In the genomic region with DNA sequence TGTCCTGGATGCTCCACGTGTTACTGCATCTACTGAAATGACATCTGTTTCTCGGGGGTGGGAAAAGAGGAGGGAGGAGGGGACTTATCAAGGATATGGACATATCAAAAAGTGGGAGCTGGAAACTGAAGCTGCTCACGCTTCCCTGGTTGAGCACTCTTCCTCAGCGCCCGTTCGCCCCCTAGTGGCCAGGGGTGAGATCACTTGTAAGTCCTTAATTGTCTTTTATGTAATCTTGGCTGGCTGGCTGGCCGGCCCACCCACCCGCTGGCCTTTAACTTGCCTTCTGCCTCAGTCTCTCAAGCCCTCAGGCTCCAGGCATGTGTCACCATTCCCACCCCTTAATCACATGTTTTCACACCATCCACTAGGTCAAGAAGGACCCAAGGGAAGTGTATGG, we compare ENCODE assay signal across 10 mouse cellular contexts. TPM values are rescaled to one million over a fixed set of nuclear protein-coding genes. Genes with fewer than 3 reads are reported as not detected.
A peak's percentile ranks its signal among the peaks of the same experiment; 100 is the strongest.
DNase-seq lines count a peak whose midpoint lies in the region; ATAC-seq and TF ChIP-seq lines count a peak whose summit lies in the region.
"Had no signal": no experiment of that assay in that cellular context is flagged by ENCODE, and none has a peak within 500 bp of the region (broad histone marks: within the 10 kb centered on the region; RNA-seq: fewer than 3 reads in every experiment).

No protein-coding gene starts in this region.

- peak; percentile 90 for DNase-seq in kidney, adult 2 months
- DNase-seq in cerebellum, adult 11-12 months = peak; percentile 86
- peak; percentile 85 for DNase-seq in forelimb bud, embryonic 11.5 days (ENCODE audit: low read depth, low spot score)
- peak; percentile 94 for DNase-seq in left cerebral cortex, postnatal 4 days
- DNase-seq in neural tube, embryonic 10.5 days (ENCODE audit: extremely low spot score, low spot score) = peak; percentile 89
- DNase-seq in telencephalon, adult 2 months (ENCODE audit: low read depth, low spot score) = peak; percentile 81

- H3K9ac ChIP-seq in kidney, embryonic 16.5 days (replicated peaks; ENCODE audit: low read length) = no peak overlapping the region
- H3K9ac ChIP-seq in hindbrain, embryonic 16.5 days (ENCODE audit: low read depth, low read length) = no peak overlapping the region
- H3K9ac ChIP-seq: embryonic facial prominence, embryonic 13.5 days had no signal

- no peak overlapping the region for H3K27ac ChIP-seq in kidney, adult 2 months (ENCODE audit: insufficient read depth, low read depth, low read length)
- H3K27ac ChIP-seq in kidney, embryonic 16.5 days (ENCODE audit: low read length) = no peak overlapping the region
- H3K27ac ChIP-seq in hindbrain, embryonic 16.5 days (ENCODE audit: low read depth, low read length) = 0 out of 2 replicates have a peak overlapping the region, but pooled peaks have one; percentile 10
- H3K27ac ChIP-seq: embryonic facial prominence, embryonic 13.5 days had no signal

- intact Hi-C loops in left cerebral cortex, postnatal 4 days (cut with DNase I) = loop anchor here (10.0 kb wide), 1 partner anchor 109 kb away; no protein-coding TSS in a partner anchor

- H3K36me3 ChIP-seq in kidney, adult 2 months (ENCODE audit: control insufficient read depth, insufficient read depth, low read length) = no peaks in the 10 kb centered on the region; the same call in 1 of the 2 replicates
- H3K36me3 ChIP-seq in kidney, embryonic 16.5 days (ENCODE audit: insufficient read depth, low read length) = peaks cover 28% of the 10 kb centered on the region
- peaks cover 45% of the 10 kb centered on the region for H3K36me3 ChIP-seq in hindbrain, embryonic 16.5 days (ENCODE audit: control insufficient read depth, insufficient read depth, low read length)

- TF ChIP-seq POLR2A in kidney, adult 2 months (IDR thresholded peaks at IDR 0.05; ENCODE audit: low read depth, low read length) = no peak

- peaks cover 6% of the 10 kb centered on the region; the same call in 1 of the 2 replicates for H3K4me1 ChIP-seq in kidney, adult 2 months (ENCODE audit: control insufficient read depth, insufficient read depth, low read length)
- peaks cover 24% of the 10 kb centered on the region for H3K4me1 ChIP-seq in kidney, embryonic 16.5 days (ENCODE audit: insufficient read depth, low read length)
- peaks cover 28% of the 10 kb centered on the region for H3K4me1 ChIP-seq in hindbrain, embryonic 16.5 days (ENCODE audit: control insufficient read depth, insufficient read depth, low read depth, low read length)

- H3K9me3 ChIP-seq in kidney, embryonic 16.5 days (ENCODE audit: low read length) = no peaks in the 10 kb centered on the region
- no peaks in the 10 kb centered on the region for H3K9me3 ChIP-seq in hindbrain, embryonic 16.5 days (ENCODE audit: control insufficient read depth, low read length)
- H3K9me3 ChIP-seq: embryonic facial prominence, embryonic 13.5 days had no signal

- 2% methylated on average over 8 of the region's 8 CpGs for WGBS in kidney, adult 2 months
- WGBS in kidney, embryonic 16.5 days = 3% methylated on average over 8 of the region's 8 CpGs
- 3% methylated on average over 8 of the region's 8 CpGs for WGBS in hindbrain, embryonic 16.5 days

- no peaks in the 10 kb centered on the region for H3K27me3 ChIP-seq in kidney, adult 2 months (replicated peaks; ENCODE audit: control insufficient read depth, insufficient read depth, low read length)
- no peaks in the 10 kb centered on the region for H3K27me3 ChIP-seq in kidney, embryonic 16.5 days (ENCODE audit: insufficient read depth, low read length)
- no peaks in the 10 kb centered on the region for H3K27me3 ChIP-seq in hindbrain, embryonic 16.5 days (replicated peaks; ENCODE audit: control insufficient read depth, insufficient read depth, low read length)

- TF ChIP-seq CTCF in kidney, adult 2 months (conservative IDR thresholded peaks at IDR 0.05; ENCODE audit: insufficient read depth, insufficient read length, low read depth, low read length) = peak; percentile 91

- no peak overlapping the region for H3K4me2 ChIP-seq in kidney, embryonic 16.5 days (replicated peaks; ENCODE audit: low read depth, low read length)
- H3K4me2 ChIP-seq in hindbrain, embryonic 16.5 days (ENCODE audit: low read length) = no peak overlapping the region
- H3K4me2 ChIP-seq: embryonic facial prominence, embryonic 13.5 days had no signal

- no peak for ATAC-seq in kidney, embryonic 16.5 days (ENCODE audit: low FRiP score, low TSS enrichment)
- 0 out of 2 replicates have a peak, but pooled peaks have one; percentile 8 for ATAC-seq in hindbrain, embryonic 16.5 days

- H3K4me3 ChIP-seq in kidney, adult 2 months (ENCODE audit: insufficient read depth, low read depth, low read length) = no peak overlapping the region
- H3K4me3 ChIP-seq in kidney, embryonic 16.5 days (ENCODE audit: low read length) = no peak overlapping the region
- H3K4me3 ChIP-seq in hindbrain, embryonic 16.5 days (ENCODE audit: low read length) = no peak overlapping the region
- H3K4me3 ChIP-seq: embryonic facial prominence, embryonic 13.5 days had no signal

RNA-seq across cellular contexts. Expression of gene Agap3, which starts 34.1 kb away (rescaled TPM):
- 59.4 and 62.3 TPM in 2 replicates for polyA plus RNA-seq in kidney, adult 2 months (2012; rRNA removed)
- 15.0 and 21.0 TPM in 2 replicates for polyA plus RNA-seq in kidney, embryonic 16.5 days (2015; fragmentation: Nextera tagmentation; extraction: Ambion mirVana)
- polyA plus RNA-seq in hindbrain, embryonic 16.5 days (2015; fragmentation: Nextera tagmentation; extraction: Ambion mirVana) = 46.4 and 47.7 TPM in 2 replicates
- 100 to 1,000 TPM; 472 to 479 TPM for total RNA-seq in left cerebral cortex, postnatal 4 days (2021)

RNA-seq across cellular contexts. Expression of gene Tmub1, which starts 38.4 kb away (rescaled TPM):
- 60.0 and 68.9 TPM in 2 replicates for polyA plus RNA-seq in kidney, adult 2 months (2012; rRNA removed)
- polyA plus RNA-seq in kidney, embryonic 16.5 days (2015; fragmentation: Nextera tagmentation; extraction: Ambion mirVana) = 29.4 and 32.8 TPM in 2 replicates
- 61.7 and 63.1 TPM in 2 replicates for polyA plus RNA-seq in hindbrain, embryonic 16.5 days (2015; fragmentation: Nextera tagmentation; extraction: Ambion mirVana)
- 10 to 100 TPM; 30.1 to 31.1 TPM for total RNA-seq in left cerebral cortex, postnatal 4 days (2021)

RNA-seq across cellular contexts. Expression of gene Gbx1, which starts 40.9 kb away (rescaled TPM):
- polyA plus RNA-seq in kidney, adult 2 months (2012; rRNA removed) = 0.05 and 0.11 TPM in 2 replicates
- polyA plus RNA-seq in kidney, embryonic 16.5 days (2015; fragmentation: Nextera tagmentation; extraction: Ambion mirVana) = 0.08 TPM in 1 of 2 replicates, not detected in the other
- polyA plus RNA-seq in hindbrain, embryonic 16.5 days (2015; fragmentation: Nextera tagmentation; extraction: Ambion mirVana) = 2.3 and 3.0 TPM in 2 replicates
- 1 to 10 TPM in 1 of 2 experiments, not detected in 1; 1.2 TPM for total RNA-seq in left cerebral cortex, postnatal 4 days (2021)
- polyA plus RNA-seq: stomach, embryonic 16.5 days had no signal

RNA-seq across cellular contexts. Expression of gene Fastk, which starts 41.0 kb away (rescaled TPM):
- polyA plus RNA-seq in kidney, adult 2 months (2012; rRNA removed) = 291 and 403 TPM in 2 replicates
- polyA plus RNA-seq in kidney, embryonic 16.5 days (2015; fragmentation: Nextera tagmentation; extraction: Ambion mirVana) = 143 and 147 TPM in 2 replicates
- polyA plus RNA-seq in hindbrain, embryonic 16.5 days (2015; fragmentation: Nextera tagmentation; extraction: Ambion mirVana) = 106 and 107 TPM in 2 replicates
- total RNA-seq in left cerebral cortex, postnatal 4 days (2021) = 10 to 100 TPM; 82.6 to 83.4 TPM

RNA-seq across cellular contexts. Expression of gene Asb10, which starts 54.7 kb away (rescaled TPM):
- 0.38 and 1.6 TPM in 2 replicates for polyA plus RNA-seq in kidney, adult 2 months (2012; rRNA removed)
- 0.42 and 0.71 TPM in 2 replicates for polyA plus RNA-seq in kidney, embryonic 16.5 days (2015; fragmentation: Nextera tagmentation; extraction: Ambion mirVana)
- 0.18 and 0.21 TPM in 2 replicates for polyA plus RNA-seq in hindbrain, embryonic 16.5 days (2015; fragmentation: Nextera tagmentation; extraction: Ambion mirVana)
- total RNA-seq in left cerebral cortex, postnatal 4 days (2021) = under 1 TPM in 1 of 2 experiments, not detected in 1; 0.60 TPM
